Mouse (Mus musculus): ENCODE results near the gene Acvr1b. TPM values are rescaled to one million over a fixed set of nuclear protein-coding genes. Genes with fewer than 3 reads are reported as not detected.

Gene Acvr1b
- 14.3 and 16.7 TPM in 2 replicates for polyA plus RNA-seq (2015; fragmentation: Nextera tagmentation; extraction: Ambion mirVana)

DNA sequence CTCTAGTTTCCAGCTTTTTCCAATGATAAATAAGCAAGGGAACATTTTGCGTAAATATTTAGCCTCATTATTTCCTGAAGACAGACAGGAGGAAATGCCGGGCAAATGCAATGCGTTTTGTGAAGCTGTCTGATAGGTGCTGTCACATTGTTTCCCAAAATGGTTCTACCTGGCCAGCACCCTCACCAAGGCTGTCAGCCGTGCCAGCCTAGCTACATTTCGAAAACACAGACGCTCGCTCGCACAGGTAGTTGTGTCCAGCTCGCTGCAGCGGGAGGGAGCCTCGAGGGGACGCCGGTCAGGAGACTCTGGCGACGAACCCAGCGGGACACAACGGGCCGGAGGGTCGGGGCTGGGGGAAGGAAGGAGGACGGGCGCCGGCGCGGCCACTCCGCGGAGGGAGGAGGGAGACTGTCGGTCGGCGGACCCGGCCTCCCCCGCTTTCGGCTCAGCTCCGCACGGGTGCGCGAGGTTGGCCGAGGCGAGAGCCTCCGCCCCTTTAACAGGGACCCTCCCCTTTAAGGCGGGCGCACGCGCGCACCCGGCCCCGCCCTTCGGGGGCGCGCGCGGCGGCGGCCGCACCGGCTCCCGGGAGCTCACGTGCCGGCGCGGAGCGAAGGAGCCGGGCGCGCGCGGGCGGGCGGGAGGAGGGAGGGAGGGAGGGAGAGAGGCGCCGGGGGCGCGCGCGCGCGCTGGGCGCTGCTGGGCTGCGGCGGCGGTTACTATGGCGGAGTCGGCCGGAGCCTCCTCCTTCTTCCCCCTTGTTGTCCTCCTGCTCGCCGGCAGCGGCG, at the start of gene Acvr1b:
TSS of gene Acvr1b (plus strand) at position 647 of the 791 bp plus-strand sequence.

DNA sequence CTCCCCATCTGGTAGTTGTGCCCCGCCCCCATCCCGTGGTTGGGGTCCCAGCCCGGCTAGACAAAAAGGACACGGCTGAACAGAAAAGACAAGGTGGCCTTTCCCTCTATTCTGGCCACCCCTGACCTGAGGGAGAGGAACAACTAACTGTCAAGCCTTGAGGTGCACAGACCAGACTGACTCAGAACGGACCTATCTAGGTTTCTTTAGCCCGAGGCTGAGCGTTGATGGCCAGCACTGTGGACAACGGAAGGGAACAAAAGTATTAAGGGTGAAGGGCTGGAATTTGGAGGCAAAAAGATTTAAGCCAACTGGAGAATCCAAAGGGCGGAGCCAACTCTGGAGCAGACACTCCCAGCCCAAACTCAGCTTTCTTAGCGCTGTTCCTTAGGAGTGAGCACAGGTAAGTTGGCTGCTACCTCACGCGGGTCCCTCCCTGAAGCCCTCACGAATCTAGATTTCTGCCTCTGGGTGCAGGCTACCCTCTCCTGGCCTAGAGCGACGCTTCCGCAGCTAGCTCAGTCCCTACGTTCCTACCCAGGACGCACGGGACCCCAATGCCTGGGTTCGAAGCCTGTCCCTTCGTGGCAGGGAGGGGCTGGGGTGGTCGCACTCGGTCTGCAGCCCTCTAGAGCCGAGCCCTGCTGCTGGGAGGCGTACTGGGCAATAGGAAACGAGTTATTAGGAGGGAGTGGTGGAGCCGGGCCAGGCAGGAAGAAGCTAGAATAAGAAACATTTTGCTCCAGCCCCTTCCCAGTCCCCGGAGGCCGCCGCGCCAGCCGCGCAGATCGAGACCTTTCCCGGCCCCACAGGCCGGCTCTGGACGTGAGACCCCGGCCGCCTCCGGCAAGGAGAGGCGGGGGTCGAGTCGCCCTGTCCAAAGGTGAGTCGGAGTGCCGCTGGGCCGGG, 45.4 kb upstream of the Acvr1b start, which contains the start of gene Acvrl1:
TSS of gene Acvrl1 (plus strand) at position 342 of the 909 bp plus-strand sequence.

DNA sequence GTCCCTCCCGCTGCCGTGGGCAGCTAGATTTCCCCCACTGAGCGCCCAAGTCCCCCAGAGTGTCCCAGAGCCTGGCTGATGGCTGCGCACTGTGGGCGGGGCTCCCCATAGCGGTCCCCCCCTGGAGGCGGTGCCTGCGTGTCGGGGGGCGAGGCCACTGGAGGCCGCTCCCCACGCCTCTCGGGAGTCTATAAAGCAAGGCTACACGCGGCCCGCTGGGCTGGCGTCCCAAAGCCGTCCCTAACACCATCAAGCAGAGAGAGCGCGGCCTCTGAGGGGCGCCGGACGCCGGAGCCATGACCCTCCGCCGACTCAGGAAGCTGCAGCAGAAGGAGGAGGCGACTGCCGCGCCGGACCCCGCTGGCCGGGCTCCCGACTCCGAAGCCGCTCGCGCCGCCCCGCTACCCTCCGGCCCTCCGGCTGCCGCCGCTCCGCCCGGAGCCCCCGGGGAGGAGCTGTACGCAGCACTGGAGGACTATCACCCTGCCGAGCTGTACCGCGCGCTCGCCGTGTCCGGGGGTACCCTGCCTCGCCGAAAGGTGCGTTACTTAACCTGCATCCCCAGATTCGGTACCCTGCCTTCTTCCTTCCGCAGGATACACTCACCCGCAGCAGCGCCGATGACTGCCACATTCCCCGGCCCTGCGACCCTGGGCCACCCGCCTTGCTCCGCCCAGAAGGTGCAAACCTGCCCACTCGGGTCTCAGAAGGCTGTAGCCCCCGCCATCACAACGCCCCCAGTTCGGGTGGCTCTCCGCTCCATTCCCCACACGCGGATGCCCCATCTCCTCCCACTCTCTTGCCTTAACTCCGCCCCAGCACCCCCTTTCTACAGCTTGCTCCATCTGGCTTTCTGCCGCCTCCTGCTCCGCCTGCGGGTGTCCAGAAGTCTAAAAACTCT, 50.4 kb downstream of the Acvr1b start, which contains the start of gene Grasp:
TSS of gene Grasp (plus strand) at position 183 of the 901 bp plus-strand sequence.

DNA sequence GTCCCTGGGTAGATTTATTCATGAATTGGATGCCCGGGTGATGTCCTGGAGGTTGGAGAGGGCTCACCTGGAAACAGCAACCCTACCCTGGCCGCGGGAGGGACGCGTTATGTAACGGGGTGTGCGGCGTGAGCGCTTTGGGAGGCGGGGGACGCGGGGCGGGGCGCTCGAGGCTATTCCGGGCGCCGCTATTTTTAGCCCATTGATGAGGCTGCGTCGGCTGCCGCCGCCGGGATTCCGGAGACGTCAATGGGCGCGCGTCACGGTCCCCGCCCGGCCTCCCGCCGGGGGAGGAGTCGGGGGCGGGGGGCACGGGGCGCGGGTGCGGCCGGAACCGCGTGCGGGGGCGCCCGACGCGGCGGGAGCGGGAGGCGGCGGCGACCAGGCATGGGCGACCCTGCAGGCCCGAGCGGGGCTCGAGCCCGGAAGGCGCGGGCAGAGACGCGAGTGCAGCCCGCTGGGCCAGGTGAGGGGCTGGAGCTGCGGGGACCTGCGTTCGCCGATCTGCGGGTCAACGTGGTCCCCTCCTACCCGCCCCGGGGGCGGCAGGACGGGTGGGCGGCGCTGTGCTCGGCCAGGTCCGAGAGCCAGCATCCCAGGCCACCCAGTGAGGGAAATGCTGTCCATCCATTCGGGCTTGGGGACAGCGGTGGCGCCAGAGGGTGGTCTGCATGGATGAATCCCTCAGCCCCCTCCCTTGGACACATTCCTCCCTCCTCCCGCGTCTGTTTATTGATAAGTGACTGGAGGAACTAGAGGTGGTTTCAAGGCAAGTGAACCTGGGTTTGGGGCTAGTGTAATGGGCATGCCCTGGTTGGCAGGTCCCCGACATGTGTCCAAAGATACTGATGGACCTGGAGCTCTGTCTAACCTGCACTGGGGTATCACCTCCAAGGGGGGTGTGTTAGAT, 80.3 kb downstream of the Acvr1b start, which contains the start of gene Nr4a1:
TSS of gene Nr4a1 (plus strand) at position 384 of the 910 bp plus-strand sequence.

Small RNA genes within 50 kb of the gene (microRNA-seq; reads per million reads assigned to microRNA genes)
- gene Mir6962: 1.7 reads per million

Other genes with a start within 250 kb of the Acvr1b start
- 0.14 TPM in 1 of 2 replicates, not detected in the other for gene Gm47841, start 126.7 kb upstream of the Acvr1b start, polyA plus RNA-seq (2015; fragmentation: Nextera tagmentation; extraction: Ambion mirVana)
- gene Fignl2, start 95.5 kb upstream of the Acvr1b start, polyA plus RNA-seq (2015; fragmentation: Nextera tagmentation; extraction: Ambion mirVana): 0.21 and 0.25 TPM in 2 replicates
- gene Ankrd33, start 58.3 kb upstream of the Acvr1b start, polyA plus RNA-seq (2015; fragmentation: Nextera tagmentation; extraction: Ambion mirVana): not detected in 2 replicates
- gene Acvrl1, start 45.5 kb upstream of the Acvr1b start, polyA plus RNA-seq (2015; fragmentation: Nextera tagmentation; extraction: Ambion mirVana): 7.5 and 9.7 TPM in 2 replicates
- 2.7 and 3.2 TPM in 2 replicates for gene Grasp, start 50.1 kb downstream of the Acvr1b start, polyA plus RNA-seq (2015; fragmentation: Nextera tagmentation; extraction: Ambion mirVana)
- 11.8 and 15.2 TPM in 2 replicates for gene Nr4a1, start 80.2 kb downstream of the Acvr1b start, polyA plus RNA-seq (2015; fragmentation: Nextera tagmentation; extraction: Ambion mirVana)
- 63.2 and 67.3 TPM in 2 replicates for gene Atg101, start 110.2 kb downstream of the Acvr1b start, polyA plus RNA-seq (2015; fragmentation: Nextera tagmentation; extraction: Ambion mirVana)
- 0.26 and 0.34 TPM in 2 replicates for gene 6030408B16Rik, start 119.1 kb downstream of the Acvr1b start, polyA plus RNA-seq (2015; fragmentation: Nextera tagmentation; extraction: Ambion mirVana)
- gene Krt80, start 196.1 kb downstream of the Acvr1b start, polyA plus RNA-seq (2015; fragmentation: Nextera tagmentation; extraction: Ambion mirVana): 0.58 and 0.74 TPM in 2 replicates
- gene Krt7, start 237.0 kb downstream of the Acvr1b start, polyA plus RNA-seq (2015; fragmentation: Nextera tagmentation; extraction: Ambion mirVana): 0.19 and 0.37 TPM in 2 replicates

Data from neural tube, postnatal 0 days (tissue).